Mouse (Mus musculus): ENCODE measurements around the gene Etfa. TPM values are rescaled to one million over a fixed set of nuclear protein-coding genes. Genes with fewer than 3 reads are reported as not detected.

Gene Etfa
- polyA plus RNA-seq, 1 experiment, result 93.6 TPM

GRCm38 (mm10) chr9:55451426-55451825, 60.6 kb downstream of the Etfa start:
- no peak for TF ChIP-seq GATA1 (IDR thresholded peaks at IDR 0.05; ENCODE audit: low read length)

GRCm38 (mm10) chr9:55450035-55450434, 62.0 kb downstream of the Etfa start:
- no peak for TF ChIP-seq GATA1 (IDR thresholded peaks at IDR 0.05; ENCODE audit: low read length)

GRCm38 (mm10) chr9:55449108-55449507, 62.9 kb downstream of the Etfa start:
- TF ChIP-seq GATA1 (IDR thresholded peaks at IDR 0.05; ENCODE audit: low read length), result no peak

GRCm38 (mm10) chr9:55447509-55447908, 64.5 kb downstream of the Etfa start:
- no peak for TF ChIP-seq GATA1 (IDR thresholded peaks at IDR 0.05; ENCODE audit: low read length)

- TF ChIP-seq GATA1 (IDR thresholded peaks at IDR 0.05; ENCODE audit: low read length), result no peak
These were observed 72.8 kb downstream of the Etfa start for GRCm38 (mm10) chr9:55439206-55439780.

- TF ChIP-seq GATA1 (IDR thresholded peaks at IDR 0.05; ENCODE audit: low read length), result no peak
These were observed 73.6 kb downstream of the Etfa start for GRCm38 (mm10) chr9:55438433-55438832.

- no peak for TF ChIP-seq GATA1 (IDR thresholded peaks at IDR 0.05; ENCODE audit: low read length)
These were observed 78.2 kb downstream of the Etfa start for GRCm38 (mm10) chr9:55433875-55434274.

GRCm38 (mm10) chr9:55432306-55433289, 79.4 kb downstream of the Etfa start:
- no peak for TF ChIP-seq GATA1 (IDR thresholded peaks at IDR 0.05; ENCODE audit: low read length)

- no peak for TF ChIP-seq GATA1 (IDR thresholded peaks at IDR 0.05; ENCODE audit: low read length)
These were observed 81.9 kb downstream of the Etfa start for GRCm38 (mm10) chr9:55430133-55430532.

- TF ChIP-seq GATA1 (IDR thresholded peaks at IDR 0.05; ENCODE audit: low read length), result no peak
These were observed 82.6 kb downstream of the Etfa start for GRCm38 (mm10) chr9:55429242-55429975.

- no peak for TF ChIP-seq GATA1 (IDR thresholded peaks at IDR 0.05; ENCODE audit: low read length)
These were observed 86.7 kb downstream of the Etfa start for GRCm38 (mm10) chr9:55425271-55425810.

- no peak for TF ChIP-seq GATA1 (IDR thresholded peaks at IDR 0.05; ENCODE audit: low read length)
These were observed 88.3 kb downstream of the Etfa start for GRCm38 (mm10) chr9:55423451-55424424.

- TF ChIP-seq GATA1 (IDR thresholded peaks at IDR 0.05; ENCODE audit: low read length), result no peak
These were observed 90.3 kb downstream of the Etfa start for GRCm38 (mm10) chr9:55421786-55422185.

- TF ChIP-seq GATA1 (IDR thresholded peaks at IDR 0.05; ENCODE audit: low read length), result no peak
These were observed 100.9 kb downstream of the Etfa start for GRCm38 (mm10) chr9:55411154-55411553.

- TF ChIP-seq GATA1 (IDR thresholded peaks at IDR 0.05; ENCODE audit: low read length), result no peak
These were observed 101.6 kb downstream of the Etfa start for GRCm38 (mm10) chr9:55410430-55410829.
